Mouse (Mus musculus) intestine, embryonic 14.5 days (tissue): ENCODE results near the gene Hdgf. TPM values are rescaled to one million over a fixed set of nuclear protein-coding genes. Genes with fewer than 3 reads are reported as not detected.
"Not testable (repeated sequence)": the region's sequence is repeated elsewhere in the genome, so short reads cannot be mapped to it uniquely, and the experiment has no call there.

Source experiments
- ATAC-seq: fragments of 200-750 bp; cut with Nextera tagmentation; replicated peaks from 2 replicates; pipeline ENCODE4 v1.8.0; 2017; ENCODE audit warnings: low read depth, moderate number of reproducible peaks, moderate TSS enrichment, moderate library complexity; ENCODE audit not compliant: low FRiP score, low TSS enrichment
- DNase-seq: peaks from one replicate; pipeline ENCODE4 v3.0.0-alpha.2; 2018; ENCODE audit warnings: low spot score
- H3K27ac ChIP-seq: fragments of 300-500 bp; sonication (generic); 2 replicates; pipeline ENCODE4 v1.5.1; 2014; ENCODE audit warnings: low read depth, mild to moderate bottlenecking, control low read depth
- H3K27me3 ChIP-seq: fragments of 300-500 bp; sonication (generic); replicated peaks from 2 replicates; pipeline ENCODE4 v1.6.1; 2014; ENCODE audit warnings: low read length, control low read depth; ENCODE audit not compliant: control insufficient read depth, insufficient read depth
- H3K36me3 ChIP-seq: fragments of 300-500 bp; sonication (generic); 2 replicates; pipeline ENCODE4 v1.6.1; 2014; ENCODE audit warnings: low read length, control low read depth; ENCODE audit not compliant: control insufficient read depth, insufficient read depth
- H3K4me1 ChIP-seq: fragments of 300-500 bp; sonication (generic); replicated peaks from 2 replicates; pipeline ENCODE4 v1.6.1; 2014; ENCODE audit warnings: low read length, control low read depth, mixed read lengths; ENCODE audit not compliant: control insufficient read depth, insufficient read depth
- H3K4me2 ChIP-seq: fragments of 300-500 bp; sonication (generic); 2 replicates; pipeline ENCODE4 v1.6.1; 2014; ENCODE audit warnings: low read length
- H3K4me3 ChIP-seq: fragments of 300-500 bp; sonication (generic); 2 replicates; pipeline ENCODE4 v1.5.1; 2014; ENCODE audit warnings: low read depth, low read length, control low read depth, mixed read lengths
- H3K9ac ChIP-seq: fragments of 300-500 bp; sonication (generic); 2 replicates; pipeline ENCODE4 v1.6.1; 2014; ENCODE audit warnings: mild to moderate bottlenecking, low read length
- H3K9me3 ChIP-seq: fragments of 300-500 bp; sonication (generic); 2 replicates; pipeline ENCODE4 v1.6.1; 2016; ENCODE audit warnings: low read length, control low read depth; ENCODE audit not compliant: control insufficient read depth
- WGBS: fragments of 180-500 bp; shearing (Covaris S2); extraction: QIAGEN DNeasy Blood & Tissue Kit; methylation state at CpG from one replicate; pipeline ENCODE4 v1.1.7; 2014; 5-methylcytosine and 5-hydroxymethylcytosine counted together
- polyA plus RNA-seq: library from polyadenylated mRNA; unstranded; fragments of >200 nt; fragmentation: Nextera tagmentation; extraction: Ambion mirVana; gene quantifications from 2 replicates; pipeline ENCODE4 v1.2.1, GENCODE M21; 2014

Gene Hdgf
- polyA plus RNA-seq, 1 experiment from 2014 or later: 246 TPM

DNA sequence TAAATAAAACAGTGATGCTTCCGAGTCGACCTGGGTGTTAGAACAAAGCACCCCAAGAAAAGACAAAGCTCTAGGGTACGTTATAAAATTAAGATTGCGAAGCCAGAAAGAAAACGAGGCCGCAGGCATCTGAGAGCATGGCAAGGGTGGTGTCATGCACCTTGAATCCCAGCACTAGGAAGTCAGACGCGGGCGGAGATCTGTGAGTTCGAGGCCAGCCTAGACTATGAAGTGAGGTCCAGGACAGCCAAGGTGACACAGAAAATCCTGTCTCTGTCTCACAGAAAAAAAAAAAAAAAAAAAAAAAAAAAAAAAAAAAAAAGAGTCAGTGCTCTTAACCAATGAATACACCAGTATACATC is 20.1 kb upstream of the Hdgf start:
- Histone ChIP-seq H3K27ac (no peak overlapping the region), H3K4me1 (peaks cover 14% of the 10 kb centered on the region; the same call in 1 of the 2 replicates), H3K9ac (peak overlapping the region; percentile 51), H3K36me3 (peaks cover 8% of the 10 kb centered on the region; the same call in 1 of the 2 replicates), H3K27me3 (no peaks in the 10 kb centered on the region), H3K9me3 (no peaks in the 10 kb centered on the region), H3K4me2 (peak overlapping the region; percentile 87), H3K4me3 (peak overlapping the region; percentile 91)
- DNase-seq: no peak
- ATAC-seq: no peak
- WGBS: 15% methylated on average over 10 of the region's 10 CpGs

DNA sequence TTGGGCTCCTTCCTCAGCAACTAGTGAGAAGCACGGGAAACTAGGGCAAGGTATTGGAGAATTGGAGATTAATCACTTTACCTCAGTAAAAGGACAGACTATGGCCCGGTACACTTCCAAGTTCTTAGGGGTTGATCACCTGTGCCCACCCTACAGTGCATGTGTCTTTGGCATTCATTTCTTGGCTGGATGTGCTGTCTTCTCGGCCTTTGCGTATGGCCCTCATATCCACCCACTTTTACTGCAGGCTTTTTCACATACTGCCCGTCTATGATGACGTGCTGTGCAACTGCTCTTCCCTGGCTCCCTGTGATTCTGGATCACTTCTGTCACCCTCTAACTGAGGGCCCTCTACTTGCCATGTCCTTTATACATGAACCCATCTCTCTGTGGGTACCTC is 19.7 kb upstream of the Hdgf start:
- H3K36me3 ChIP-seq: peaks cover 5% of the 10 kb centered on the region; the same call in 1 of the 2 replicates
- H3K27ac ChIP-seq: no peak overlapping the region
- H3K9me3 ChIP-seq: no peaks in the 10 kb centered on the region
- peak overlapping the region; percentile 87 for H3K4me2 ChIP-seq
- ATAC-seq (no peak), DNase-seq (no peak)
- H3K4me3 ChIP-seq: peak overlapping the region; percentile 91; the same call in 1 of the 2 replicates
- no peaks in the 10 kb centered on the region for H3K27me3 ChIP-seq
- WGBS: 86% methylated on average over 6 of the region's 6 CpGs
- no peak overlapping the region for H3K9ac ChIP-seq
- H3K4me1 ChIP-seq: peaks cover 14% of the 10 kb centered on the region; the same call in 1 of the 2 replicates

GRCm38 (mm10) chr3:87887400-87887799 is 18.7 kb upstream of the Hdgf start:
- H3K36me3 ChIP-seq, H3K4me2 ChIP-seq, H3K9ac ChIP-seq, H3K27me3 ChIP-seq, H3K9me3 ChIP-seq, H3K4me3 ChIP-seq, H3K27ac ChIP-seq, ATAC-seq, DNase-seq: not testable (repeated sequence)
- H3K4me1 ChIP-seq: peaks cover 14% of the 10 kb centered on the region; the same call in 1 of the 2 replicates
- WGBS: 85% methylated on average over 4 of the region's 4 CpGs

DNA sequence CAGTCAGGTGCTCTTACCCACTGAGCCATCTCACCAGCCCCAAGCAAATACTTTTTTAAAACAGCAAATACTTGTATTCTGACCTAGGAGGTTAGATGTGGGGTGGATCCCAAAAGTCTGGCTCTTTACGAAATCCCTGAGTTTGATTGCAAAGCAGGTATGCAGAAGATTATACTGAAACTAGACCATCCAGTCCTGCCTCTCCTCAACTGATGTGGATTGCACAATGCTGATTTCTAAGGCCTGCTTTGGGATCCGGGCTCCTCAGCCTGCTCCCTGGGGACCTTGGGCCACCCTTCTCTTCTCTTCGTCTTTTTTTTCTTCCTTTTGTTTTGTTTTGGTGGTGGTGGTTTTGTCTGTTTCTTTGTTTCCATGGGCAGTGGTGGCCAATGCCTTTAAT is 14.6 kb upstream of the Hdgf start:
- no peak overlapping the region for H3K4me3 ChIP-seq
- H3K4me2 ChIP-seq: no peak overlapping the region
- no peak for DNase-seq
- H3K9me3 ChIP-seq: no peaks in the 10 kb centered on the region
- 71% methylated on average over 3 of the region's 3 CpGs for WGBS
- H3K27me3 ChIP-seq: no peaks in the 10 kb centered on the region
- H3K9ac ChIP-seq: no peak overlapping the region
- H3K36me3 ChIP-seq: no peaks in the 10 kb centered on the region
- H3K27ac ChIP-seq: no peak overlapping the region
- H3K4me1 ChIP-seq: no peaks in the 10 kb centered on the region
- no peak for ATAC-seq

GRCm38 (mm10) chr3:87893367-87893905 is 12.7 kb upstream of the Hdgf start:
- no peak overlapping the region for H3K27ac ChIP-seq
- no peak overlapping the region for H3K9ac ChIP-seq
- no peak overlapping the region for H3K4me3 ChIP-seq
- H3K4me1 ChIP-seq: no peaks in the 10 kb centered on the region
- no peak for DNase-seq
- no peaks in the 10 kb centered on the region for H3K27me3 ChIP-seq
- no peak overlapping the region for H3K4me2 ChIP-seq
- H3K9me3 ChIP-seq: no peaks in the 10 kb centered on the region
- ATAC-seq: no peak
- 65% methylated on average over 3 of the region's 3 CpGs for WGBS
- no peaks in the 10 kb centered on the region for H3K36me3 ChIP-seq

- no peak overlapping the region for H3K4me2 ChIP-seq
- H3K9me3 ChIP-seq: no peaks in the 10 kb centered on the region
- H3K27ac ChIP-seq: no peak overlapping the region
- no peaks in the 10 kb centered on the region for H3K36me3 ChIP-seq
- H3K4me1 ChIP-seq: no peaks in the 10 kb centered on the region
- ATAC-seq (no peak), DNase-seq (no peak)
- WGBS: 69% methylated on average over 3 of the region's 3 CpGs
- H3K27me3 ChIP-seq: no peaks in the 10 kb centered on the region
- no peak overlapping the region for H3K4me3 ChIP-seq
- no peak overlapping the region for H3K9ac ChIP-seq
Observed at GRCm38 (mm10) chr3:87899266-87899665, 6.9 kb upstream of the Hdgf start.

GRCm38 (mm10) chr3:87899776-87900175 is 6.3 kb upstream of the Hdgf start:
- WGBS: 84% methylated on average over 3 of the region's 3 CpGs

GRCm38 (mm10) chr3:87901036-87901624 is 5.0 kb upstream of the Hdgf start:
- no peak overlapping the region for H3K27ac ChIP-seq
- no peaks in the 10 kb centered on the region for H3K27me3 ChIP-seq
- DNase-seq (no peak), ATAC-seq (no peak)
- H3K36me3 ChIP-seq: no peaks in the 10 kb centered on the region
- WGBS: 43% methylated on average over 1 of the region's 1 CpGs
- H3K4me1 ChIP-seq: no peaks in the 10 kb centered on the region
- no peak overlapping the region for H3K9ac ChIP-seq
- H3K4me3 ChIP-seq: no peak overlapping the region
- no peaks in the 10 kb centered on the region for H3K9me3 ChIP-seq
- no peak overlapping the region for H3K4me2 ChIP-seq

More at GRCm38 (mm10) chr3:87899776-87900175, 6.3 kb upstream of the Hdgf start:
- no peak for DNase-seq
- Histone ChIP-seq H3K4me3 (no peak overlapping the region), H3K27ac (no peak overlapping the region), H3K9me3 (no peaks in the 10 kb centered on the region), H3K27me3 (no peaks in the 10 kb centered on the region), H3K4me2 (no peak overlapping the region), H3K36me3 (no peaks in the 10 kb centered on the region), H3K4me1 (no peaks in the 10 kb centered on the region), H3K9ac (no peak overlapping the region)
- no peak for ATAC-seq

- H3K4me2 ChIP-seq, H3K4me1 ChIP-seq, H3K4me3 ChIP-seq, H3K27ac ChIP-seq, H3K9me3 ChIP-seq, ATAC-seq, H3K9ac ChIP-seq, DNase-seq, H3K27me3 ChIP-seq, H3K36me3 ChIP-seq: not testable (repeated sequence)
- WGBS: 90% methylated on average over 5 of the region's 6 CpGs
Observed at GRCm38 (mm10) chr3:87901959-87902358, 4.2 kb upstream of the Hdgf start.
